Mouse (Mus musculus) v-Abl transformed pro-B cells (cell line): ENCODE results near the gene Rab9b.

Experiments used
- in situ Hi-C, 2 experiments: fragments of 400-800 bp; cut with MboI; formaldehyde crosslinking; loops; one replicate each; pipeline ENCODE4 v1.15.1; 2025; ENCODE audit not compliant: unreplicated experiment in 2 of 2

Rab9b gene

GRCm38 (mm10) chrX:136868061-136869040 lies at the start of gene Rab9b:
Rab9b (minus strand) TSS chrX:136868755.
- in situ Hi-C loops = no loop called here

GRCm38 (mm10) chrX:136904369-136904768 lies 35.8 kb upstream of the Rab9b start:
- in situ Hi-C loops = loop anchor here in 1 of 2 experiments (5.0 to 10.0 kb wide), 2 partner anchors 113 to 240 kb away; no protein-coding TSS in a partner anchor

GRCm38 (mm10) chrX:136895757-136896156 lies 27.2 kb upstream of the Rab9b start:
- in situ Hi-C loops = loop anchor here in 1 of 2 experiments (10.0 kb wide), 1 partner anchor 249 kb away; no protein-coding TSS in a partner anchor

- in situ Hi-C loops = no loop called here
Observed at GRCm38 (mm10) chrX:136850300-136850699, 18.3 kb downstream of the Rab9b start.

- in situ Hi-C loops = loop anchor here in 1 of 2 experiments (10.0 kb wide), 2 partner anchors 84 to 204 kb away; partner anchors contain the start of gene Morf4l2
Observed at GRCm38 (mm10) chrX:136828610-136829009, 39.9 kb downstream of the Rab9b start.

- in situ Hi-C loops = loop anchor here in 1 of 2 experiments (10.0 kb wide), 2 partner anchors 80 to 200 kb away; partner anchors contain the start of gene Morf4l2
Observed at GRCm38 (mm10) chrX:136825016-136825415, 43.5 kb downstream of the Rab9b start.

- in situ Hi-C loops = loop anchor here (5.0 to 10.0 kb wide), 3 partner anchors 78 to 198 kb away; partner anchors contain the start of gene Morf4l2 (in 1 of the 2)
Observed at GRCm38 (mm10) chrX:136822371-136822770, 46.2 kb downstream of the Rab9b start, which contains the start of gene Plp1. Plp1 (plus strand) TSS chrX:136822671.

GRCm38 (mm10) chrX:136820250-136820649 lies 48.3 kb downstream of the Rab9b start:
- in situ Hi-C loops = loop anchor here (5.0 to 10.0 kb wide), 3 partner anchors 75 to 195 kb away; partner anchors contain the start of gene Morf4l2 (in 1 of the 2)

GRCm38 (mm10) chrX:136819752-136820151 lies 48.8 kb downstream of the Rab9b start:
- in situ Hi-C loops = loop anchor here (5.0 to 10.0 kb wide), 3 partner anchors 75 to 195 kb away; partner anchors contain the start of gene Morf4l2 (in 1 of the 2)
